Mouse (Mus musculus): ENCODE results near the gene Mfap4. TPM values are rescaled to one million over a fixed set of nuclear protein-coding genes. Genes with fewer than 3 reads are reported as not detected.

Gene Mfap4
- total RNA-seq, 2 experiments from 2014 or later: not detected

GRCm38 (mm10) chr11:61478788-61479187, 6.4 kb upstream of the Mfap4 start:
- ATAC-seq (replicated peaks; ENCODE audit: low FRiP score, poor library complexity, severe bottlenecking): no peak

GRCm38 (mm10) chr11:61481239-61482090, 3.8 kb upstream of the Mfap4 start:
- no peak for ATAC-seq (replicated peaks; ENCODE audit: low FRiP score, poor library complexity, severe bottlenecking)

GRCm38 (mm10) chr11:61483226-61483845, 1.9 kb upstream of the Mfap4 start:
- no peak for ATAC-seq (replicated peaks; ENCODE audit: low FRiP score, poor library complexity, severe bottlenecking)

- no peak for ATAC-seq (replicated peaks; ENCODE audit: low FRiP score, poor library complexity, severe bottlenecking)
Measured at GRCm38 (mm10) chr11:61484256-61484612, 997 bp upstream of the Mfap4 start.

GRCm38 (mm10) chr11:61485541-61486457, 568 bp downstream of the Mfap4 start:
- ATAC-seq (replicated peaks; ENCODE audit: low FRiP score, poor library complexity, severe bottlenecking): no peak

- ATAC-seq (replicated peaks; ENCODE audit: low FRiP score, poor library complexity, severe bottlenecking): no peak
Measured at GRCm38 (mm10) chr11:61486458-61487219, 1.4 kb downstream of the Mfap4 start.

- ATAC-seq (replicated peaks; ENCODE audit: low FRiP score, poor library complexity, severe bottlenecking): no peak
Measured at GRCm38 (mm10) chr11:61487401-61487800, 2.2 kb downstream of the Mfap4 start.

- ATAC-seq (replicated peaks; ENCODE audit: low FRiP score, poor library complexity, severe bottlenecking): no peak
Measured at GRCm38 (mm10) chr11:61487936-61488335, 2.7 kb downstream of the Mfap4 start.

GRCm38 (mm10) chr11:61489085-61489484, 3.9 kb downstream of the Mfap4 start:
- ATAC-seq (replicated peaks; ENCODE audit: low FRiP score, poor library complexity, severe bottlenecking): no peak

GRCm38 (mm10) chr11:61489874-61490273, 4.6 kb downstream of the Mfap4 start:
- ATAC-seq (replicated peaks; ENCODE audit: low FRiP score, poor library complexity, severe bottlenecking): no peak

GRCm38 (mm10) chr11:61490944-61491520, 5.8 kb downstream of the Mfap4 start:
- ATAC-seq (replicated peaks; ENCODE audit: low FRiP score, poor library complexity, severe bottlenecking): no peak

- no peak for ATAC-seq (replicated peaks; ENCODE audit: low FRiP score, poor library complexity, severe bottlenecking)
Measured at GRCm38 (mm10) chr11:61492749-61493401, 7.6 kb downstream of the Mfap4 start.

- peak; percentile 78 for ATAC-seq (replicated peaks; ENCODE audit: low FRiP score, poor library complexity, severe bottlenecking)
Measured at GRCm38 (mm10) chr11:61493525-61494128, 8.4 kb downstream of the Mfap4 start.

GRCm38 (mm10) chr11:61494129-61494997, 9.1 kb downstream of the Mfap4 start, which contains the start of gene Mapk7:
Mapk7 (minus strand) TSS chr11:61494406.
- ATAC-seq (replicated peaks; ENCODE audit: low FRiP score, poor library complexity, severe bottlenecking): peak; percentile 95

- no peak for ATAC-seq (replicated peaks; ENCODE audit: low FRiP score, poor library complexity, severe bottlenecking)
Measured at GRCm38 (mm10) chr11:61495528-61495927, 10.3 kb downstream of the Mfap4 start.

GRCm38 (mm10) chr11:61497490-61497889, 12.3 kb downstream of the Mfap4 start:
- ATAC-seq (replicated peaks; ENCODE audit: low FRiP score, poor library complexity, severe bottlenecking): no peak

- ATAC-seq (replicated peaks; ENCODE audit: low FRiP score, poor library complexity, severe bottlenecking): no peak
Measured at GRCm38 (mm10) chr11:61498736-61499504, 13.7 kb downstream of the Mfap4 start.
